Mouse (Mus musculus) heart, postnatal 14 days (tissue): ENCODE measurements around the gene Gm10271. TPM values are rescaled to one million over a fixed set of nuclear protein-coding genes. Genes with fewer than 3 reads are reported as not detected.

Experiments
- DNase-seq, 2 experiments: peaks; one replicate each; pipeline ENCODE4 v3.0.0; 2021 to 2022
- intact Hi-C: fragments of 180-260 bp; cut with DNase I; formaldehyde crosslinking; loops from one replicate; pipeline ENCODE4 v1.15.1; 2025
- total RNA-seq, 2 experiments: library from RNA; stranded (reverse); gene quantifications; 2 replicates each; pipeline ENCODE4 v1.2.3; 2021

The Gm10271 gene
- total RNA-seq, 2 experiments from 2014 or later = not detected

- intact Hi-C loops = loop anchor here (5.0 to 10.0 kb wide), 2 partner anchors 90 to 262 kb away; no protein-coding TSS in a partner anchor
- DNase-seq = no peak
Measured at GRCm38 (mm10) chr10:116944940-116945339, 27.5 kb downstream of the Gm10271 start.

GRCm38 (mm10) chr10:116944144-116944543 lies 28.3 kb downstream of the Gm10271 start:
- intact Hi-C loops = loop anchor here (10.0 kb wide), 1 partner anchor 91 kb away; no protein-coding TSS in a partner anchor
- DNase-seq = no peak

GRCm38 (mm10) chr10:116943025-116943424 lies 29.4 kb downstream of the Gm10271 start:
- peak in 1 of 2 experiments; percentile 29 for DNase-seq
- intact Hi-C loops = loop anchor here (10.0 kb wide), 1 partner anchor 92 kb away; no protein-coding TSS in a partner anchor

- no peak for DNase-seq
- intact Hi-C loops = no loop called here
Measured at GRCm38 (mm10) chr10:116935028-116935427, 37.4 kb downstream of the Gm10271 start.

GRCm38 (mm10) chr10:116933794-116934193 lies 38.6 kb downstream of the Gm10271 start:
- intact Hi-C loops = no loop called here
- DNase-seq = no peak

GRCm38 (mm10) chr10:116932418-116932817 lies 40.0 kb downstream of the Gm10271 start:
- DNase-seq = no peak
- intact Hi-C loops = no loop called here

- intact Hi-C loops = no loop called here
Measured at GRCm38 (mm10) chr10:116931497-116932179, 40.8 kb downstream of the Gm10271 start.

GRCm38 (mm10) chr10:116930936-116931335 lies 41.5 kb downstream of the Gm10271 start:
- intact Hi-C loops = no loop called here

More at GRCm38 (mm10) chr10:116931497-116932179, 40.8 kb downstream of the Gm10271 start:
- DNase-seq = no peak

GRCm38 (mm10) chr10:116930506-116930905 lies 41.9 kb downstream of the Gm10271 start:
- intact Hi-C loops = no loop called here
- peak in 1 of 2 experiments; percentile 29 for DNase-seq

More at GRCm38 (mm10) chr10:116930936-116931335, 41.5 kb downstream of the Gm10271 start:
- no peak for DNase-seq

- DNase-seq = no peak
- intact Hi-C loops = no loop called here
Measured at GRCm38 (mm10) chr10:116928826-116929225, 43.6 kb downstream of the Gm10271 start.

- intact Hi-C loops = no loop called here
Measured at GRCm38 (mm10) chr10:116926428-116927113, 45.8 kb downstream of the Gm10271 start.

GRCm38 (mm10) chr10:116923651-116924495 lies 48.5 kb downstream of the Gm10271 start:
- intact Hi-C loops = no loop called here
- DNase-seq = no peak

More at GRCm38 (mm10) chr10:116926428-116927113, 45.8 kb downstream of the Gm10271 start:
- no peak for DNase-seq

- intact Hi-C loops = no loop called here
Measured at GRCm38 (mm10) chr10:116922161-116922560, 50.2 kb downstream of the Gm10271 start.

GRCm38 (mm10) chr10:116921416-116921815 lies 51.0 kb downstream of the Gm10271 start:
- no peak for DNase-seq
- intact Hi-C loops = no loop called here

More at GRCm38 (mm10) chr10:116922161-116922560, 50.2 kb downstream of the Gm10271 start:
- DNase-seq = no peak

- intact Hi-C loops = no loop called here
- DNase-seq = no peak
Measured at GRCm38 (mm10) chr10:116920641-116921040, 51.8 kb downstream of the Gm10271 start.

- DNase-seq = no peak
- intact Hi-C loops = no loop called here
Measured at GRCm38 (mm10) chr10:116919368-116920317, 52.8 kb downstream of the Gm10271 start.

GRCm38 (mm10) chr10:116916581-116916980 lies 55.8 kb downstream of the Gm10271 start:
- no peak for DNase-seq

GRCm38 (mm10) chr10:116915286-116915685 lies 57.1 kb downstream of the Gm10271 start:
- DNase-seq = no peak
- intact Hi-C loops = no loop called here

More at GRCm38 (mm10) chr10:116916581-116916980, 55.8 kb downstream of the Gm10271 start:
- intact Hi-C loops = no loop called here

GRCm38 (mm10) chr10:116914586-116914985 lies 57.8 kb downstream of the Gm10271 start:
- DNase-seq = peak in 1 of 2 experiments; percentile 9
- intact Hi-C loops = no loop called here
